34 mouse cellular contexts compared by ENCODE assay signal in the genomic region with DNA sequence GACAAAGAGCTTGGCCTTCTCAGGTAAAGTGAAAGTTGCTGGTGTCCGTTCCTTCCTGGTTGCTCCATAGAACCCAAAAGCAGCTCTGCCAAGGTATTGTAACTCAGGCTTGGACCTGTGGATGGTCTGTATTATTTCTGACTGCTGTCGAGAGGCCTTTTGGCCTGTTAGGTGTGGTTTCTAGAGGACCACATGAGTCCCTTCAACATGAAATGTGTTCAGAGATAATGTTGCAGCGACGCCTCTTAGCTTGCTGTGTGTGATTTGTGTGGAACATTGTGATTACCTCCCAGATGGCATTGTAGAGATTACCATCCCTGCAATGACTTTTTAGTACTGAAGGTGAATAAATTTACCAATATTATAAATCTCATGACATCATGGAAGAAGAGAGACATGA. TPM values are rescaled to one million over a fixed set of nuclear protein-coding genes. Genes with fewer than 3 reads are reported as not detected.
DNase-seq lines count a peak whose midpoint lies in the region; ATAC-seq lines count a peak whose summit lies in the region.
"Had no signal": no experiment of that assay in that cellular context is flagged by ENCODE, and none has a peak within 500 bp of the region (broad histone marks: within the 10 kb centered on the region; RNA-seq: fewer than 3 reads in every experiment).

No protein-coding gene starts in this region.

- no peaks in the 10 kb centered on the region for H3K9me3 ChIP-seq in heart, embryonic 12.5 days (replicated peaks)
- no peaks in the 10 kb centered on the region for H3K9me3 ChIP-seq in embryonic facial prominence, embryonic 10.5 days
- H3K9me3 ChIP-seq in liver, embryonic 13.5 days (replicated peaks) = no peaks in the 10 kb centered on the region
- no peaks in the 10 kb centered on the region for H3K9me3 ChIP-seq in midbrain, embryonic 14.5 days (ENCODE audit: control insufficient read depth, low read length)
- no peaks in the 10 kb centered on the region for H3K9me3 ChIP-seq in forebrain, embryonic 12.5 days
- H3K9me3 ChIP-seq: embryonic facial prominence, embryonic 13.5 days; heart, embryonic 13.5 days; limb, embryonic 10.5 days; limb, embryonic 15.5 days; megakaryocyte, embryonic 14.5 days; midbrain, embryonic 13.5 days had no signal

- no peak overlapping the region for H3K9ac ChIP-seq in heart, embryonic 12.5 days
- no peak overlapping the region; the same call in 1 of the 2 replicates for H3K9ac ChIP-seq in liver, embryonic 13.5 days
- H3K9ac ChIP-seq in midbrain, embryonic 14.5 days (replicated peaks; ENCODE audit: low read length) = no peak overlapping the region
- no peak overlapping the region for H3K9ac ChIP-seq in forebrain, embryonic 12.5 days
- H3K9ac ChIP-seq: embryonic facial prominence, embryonic 13.5 days; heart, embryonic 13.5 days; hindbrain, embryonic 14.5 days; limb, embryonic 15.5 days; midbrain, embryonic 13.5 days had no signal

- no peak overlapping the region for H3K27ac ChIP-seq in heart, embryonic 12.5 days (ENCODE audit: poor library complexity, severe bottlenecking)
- peak overlapping the region; percentile 36; the same call in 1 of the 2 replicates for H3K27ac ChIP-seq in embryonic facial prominence, embryonic 10.5 days (replicated peaks)
- H3K27ac ChIP-seq in liver, embryonic 13.5 days = peak overlapping the region; percentile 54; the same call in 1 of the 2 replicates
- no peak overlapping the region for H3K27ac ChIP-seq in midbrain, embryonic 14.5 days (replicated peaks; ENCODE audit: low read depth, low read length)
- H3K27ac ChIP-seq in forebrain, embryonic 12.5 days = no peak overlapping the region
- H3K27ac ChIP-seq: embryonic facial prominence, embryonic 13.5 days; gastrocnemius, adult 2 months; heart, adult 2 months; heart, embryonic 13.5 days; hindbrain, embryonic 14.5 days; limb, embryonic 10.5 days; limb, embryonic 15.5 days; midbrain, embryonic 13.5 days had no signal

- H3K36me3 ChIP-seq in heart, embryonic 12.5 days = peaks cover 10% of the 10 kb centered on the region
- peaks cover 15% of the 10 kb centered on the region for H3K36me3 ChIP-seq in embryonic facial prominence, embryonic 10.5 days (replicated peaks)
- peaks cover 27% of the 10 kb centered on the region for H3K36me3 ChIP-seq in liver, embryonic 13.5 days
- H3K36me3 ChIP-seq in midbrain, embryonic 14.5 days (ENCODE audit: control insufficient read depth, insufficient read depth, low read length) = peaks cover 22% of the 10 kb centered on the region
- H3K36me3 ChIP-seq in forebrain, embryonic 12.5 days (replicated peaks) = peaks cover 20% of the 10 kb centered on the region

- no peak for DNase-seq in heart, adult 18-20 months
- DNase-seq in embryonic facial prominence, embryonic 10.5 days (ENCODE audit: low spot score) = no peak
- DNase-seq in liver, embryonic 13.5 days = peak; percentile 39
- no peak for DNase-seq in midbrain, embryonic 14.5 days
- no peak for DNase-seq in MN1 (ENCODE audit: low spot score)
- DNase-seq: adrenal gland, adult 2 months; adrenal gland, postnatal 36 days; cerebellum, adult 8-10 months; cerebellum, postnatal 36 days; embryo, embryonic 11 days; gastrocnemius, adult 2 months; gastrocnemius, postnatal 36 days; heart, adult 2 months; heart, postnatal 10 days; kidney, adult 9 months; kidney, postnatal 10 days; layer of hippocampus, postnatal 36 days; lung, postnatal 36 days; right cerebral cortex, adult 18-20 months; spleen, adult 18-20 months; thymus, postnatal 25 days had no signal

- no peak overlapping the region for H3K4me3 ChIP-seq in heart, embryonic 12.5 days
- no peak overlapping the region for H3K4me3 ChIP-seq in embryonic facial prominence, embryonic 10.5 days
- 0 out of 2 replicates have a peak overlapping the region, but pooled peaks have one; percentile 18 for H3K4me3 ChIP-seq in liver, embryonic 13.5 days (replicated peaks)
- H3K4me3 ChIP-seq in midbrain, embryonic 14.5 days (replicated peaks; ENCODE audit: low read depth, low read length) = no peak overlapping the region
- H3K4me3 ChIP-seq in forebrain, embryonic 12.5 days (replicated peaks) = no peak overlapping the region
- H3K4me3 ChIP-seq: embryonic facial prominence, embryonic 13.5 days; gastrocnemius, adult 2 months; heart, adult 2 months; heart, embryonic 13.5 days; limb, embryonic 10.5 days; limb, embryonic 15.5 days; midbrain, embryonic 13.5 days had no signal

- no peaks in the 10 kb centered on the region for H3K27me3 ChIP-seq in heart, embryonic 12.5 days (replicated peaks)
- H3K27me3 ChIP-seq in embryonic facial prominence, embryonic 10.5 days (replicated peaks; ENCODE audit: low read depth, poor library complexity, severe bottlenecking) = no peaks in the 10 kb centered on the region
- no peaks in the 10 kb centered on the region for H3K27me3 ChIP-seq in liver, embryonic 13.5 days
- H3K27me3 ChIP-seq in midbrain, embryonic 14.5 days (ENCODE audit: control insufficient read depth, insufficient read depth, low read length) = no peaks in the 10 kb centered on the region
- H3K27me3 ChIP-seq in forebrain, embryonic 12.5 days = no peaks in the 10 kb centered on the region
- H3K27me3 ChIP-seq: embryonic facial prominence, embryonic 13.5 days; heart, embryonic 13.5 days; limb, embryonic 15.5 days; megakaryocyte, embryonic 14.5 days; midbrain, embryonic 13.5 days had no signal

- peaks cover 22% of the 10 kb centered on the region for H3K4me1 ChIP-seq in heart, embryonic 12.5 days (replicated peaks)
- peaks cover 24% of the 10 kb centered on the region for H3K4me1 ChIP-seq in embryonic facial prominence, embryonic 10.5 days
- H3K4me1 ChIP-seq in liver, embryonic 13.5 days (replicated peaks) = peaks cover 60% of the 10 kb centered on the region
- H3K4me1 ChIP-seq in midbrain, embryonic 14.5 days (ENCODE audit: control insufficient read depth, insufficient read depth, low read length) = no peaks in the 10 kb centered on the region
- H3K4me1 ChIP-seq in forebrain, embryonic 12.5 days = no peaks in the 10 kb centered on the region
- H3K4me1 ChIP-seq: limb, embryonic 10.5 days; midbrain, embryonic 13.5 days had no signal

- ATAC-seq in heart, embryonic 12.5 days (ENCODE audit: insufficient number of reproducible peaks, low FRiP score) = 0 out of 2 replicates have a peak, but pooled peaks have one; percentile 42
- ATAC-seq in liver, embryonic 13.5 days (ENCODE audit: low read depth) = peak; percentile 80
- peak; percentile 57 for ATAC-seq in megakaryocyte progenitor cell, adult 5-6 weeks (replicated peaks; ENCODE audit: poor library complexity)
- ATAC-seq in midbrain, embryonic 14.5 days (ENCODE audit: low FRiP score, low TSS enrichment) = no peak
- ATAC-seq in forebrain, embryonic 12.5 days (ENCODE audit: low FRiP score) = no peak
- ATAC-seq: activated CD4-positive, CD25-positive, alpha-beta regulatory T cell, adult 4 months; forebrain, embryonic 16.5 days; intestine, postnatal 0 days; midbrain, embryonic 13.5 days had no signal

- H3K4me2 ChIP-seq in heart, embryonic 12.5 days = no peak overlapping the region
- H3K4me2 ChIP-seq in liver, embryonic 13.5 days = peak overlapping the region; percentile 46
- no peak overlapping the region for H3K4me2 ChIP-seq in midbrain, embryonic 14.5 days (ENCODE audit: low read length)
- no peak overlapping the region for H3K4me2 ChIP-seq in forebrain, embryonic 12.5 days
- H3K4me2 ChIP-seq: embryonic facial prominence, embryonic 13.5 days; heart, embryonic 13.5 days; hindbrain, embryonic 14.5 days; limb, embryonic 15.5 days; midbrain, embryonic 13.5 days had no signal

- WGBS in heart, embryonic 12.5 days = 76% methylated on average over 4 of the region's 4 CpGs
- WGBS in embryonic facial prominence, embryonic 10.5 days = 88% methylated on average over 4 of the region's 4 CpGs
- 20% methylated on average over 4 of the region's 4 CpGs for WGBS in liver, embryonic 13.5 days (ENCODE audit: insufficient replicate concordance)
- WGBS in midbrain, embryonic 14.5 days = 96% methylated on average over 4 of the region's 4 CpGs
- 92% methylated on average over 4 of the region's 4 CpGs for WGBS in forebrain, embryonic 12.5 days

RNA-seq across cellular contexts. Expression of a gene that starts 32.0 kb away (rescaled TPM):
- polyA plus RNA-seq in heart, embryonic 12.5 days (2016; fragmentation: Nextera tagmentation; extraction: Ambion mirVana) = 78.0 and 85.2 TPM in 2 replicates
- 10 to 100 TPM; 43.9 to 47.8 TPM for total RNA-seq in heart, adult 18-20 months (2021)
- polyA plus RNA-seq in embryonic facial prominence, embryonic 10.5 days (2016; fragmentation: Nextera tagmentation; extraction: Ambion mirVana) = 52.2 and 53.2 TPM in 2 replicates
- polyA plus RNA-seq in liver, embryonic 13.5 days (2015; fragmentation: Nextera tagmentation; extraction: Ambion mirVana) = 136 and 141 TPM in 2 replicates
- 4.2 and 4.7 TPM in 2 replicates for total RNA-seq in megakaryocyte progenitor cell, adult 5-6 weeks (2015)
- 16.9 and 18.4 TPM in 2 replicates for total RNA-seq in megakaryocyte progenitor cell, adult 5-6 weeks (2017)
- polyA plus RNA-seq in midbrain, embryonic 14.5 days (2014; fragmentation: Nextera tagmentation; extraction: Ambion mirVana) = 94.2 and 94.6 TPM in 2 replicates
- polyA plus RNA-seq in forebrain, embryonic 12.5 days (2016; fragmentation: Nextera tagmentation; extraction: Ambion mirVana) = 62.8 and 68.6 TPM in 2 replicates

Comparison
In these comparisons a context has a peak if more than half of its experiments do, and no peak if none do; other contexts are left out.
1. ATAC-seq: peak in heart, embryonic 12.5 days (single experiment), liver, embryonic 13.5 days (single experiment) and megakaryocyte progenitor cell, adult 5-6 weeks (single experiment); none in midbrain, embryonic 14.5 days (single experiment) and forebrain, embryonic 12.5 days (single experiment).
2. H3K27ac ChIP-seq: peak in embryonic facial prominence, embryonic 10.5 days (single experiment) and liver, embryonic 13.5 days (single experiment); none in heart, embryonic 12.5 days (single experiment), midbrain, embryonic 14.5 days (single experiment) and forebrain, embryonic 12.5 days (single experiment).